Mouse (Mus musculus): ENCODE results near the gene Riiad1. TPM values are rescaled to one million over a fixed set of nuclear protein-coding genes. Genes with fewer than 3 reads are reported as not detected.

Gene Riiad1
- polyA plus RNA-seq, 1 experiment from 2014 or later = 0.24 TPM

- no peak overlapping the region for H3K4me3 ChIP-seq (ENCODE audit: low read depth, low read length)
- no peak overlapping the region for H3K4me2 ChIP-seq (ENCODE audit: low read depth, low read length)
- H3K9me3 ChIP-seq (replicated peaks; ENCODE audit: control insufficient read depth, low read length) = no peaks in the 10 kb centered on the region
- no peaks in the 10 kb centered on the region; the same call in 1 of the 2 replicates for H3K4me1 ChIP-seq (ENCODE audit: control insufficient read depth, low read depth, low read length)
- peaks cover 30% of the 10 kb centered on the region for H3K27me3 ChIP-seq (ENCODE audit: control insufficient read depth, insufficient read depth, low read depth, low read length)
- ATAC-seq (ENCODE audit: low read depth) = no peak
- no peak overlapping the region for H3K27ac ChIP-seq (ENCODE audit: low read length)
- H3K9ac ChIP-seq (ENCODE audit: low read depth, low read length) = no peak overlapping the region
- H3K36me3 ChIP-seq (ENCODE audit: control insufficient read depth, insufficient read depth) = no peaks in the 10 kb centered on the region
- 46% methylated on average over 4 of the region's 4 CpGs for WGBS (ENCODE audit: insufficient replicate concordance)
Observed at GRCm38 (mm10) chr3:94481429-94481828, 1.3 kb upstream of the Riiad1 start.

GRCm38 (mm10) chr3:94479564-94479963, 577 bp downstream of the Riiad1 start:
- Histone ChIP-seq H3K9me3 (replicated peaks; ENCODE audit: control insufficient read depth, low read length) (no peaks in the 10 kb centered on the region), H3K4me3 (ENCODE audit: low read depth, low read length) (no peak overlapping the region), H3K9ac (ENCODE audit: low read depth, low read length) (no peak overlapping the region), H3K27me3 (ENCODE audit: control insufficient read depth, insufficient read depth, low read depth, low read length) (peaks cover 30% of the 10 kb centered on the region), H3K27ac (ENCODE audit: low read length) (no peak overlapping the region), H3K4me1 (ENCODE audit: control insufficient read depth, low read depth, low read length) (no peaks in the 10 kb centered on the region; the same call in 1 of the 2 replicates), H3K4me2 (ENCODE audit: low read depth, low read length) (no peak overlapping the region), H3K36me3 (ENCODE audit: control insufficient read depth, insufficient read depth) (no peaks in the 10 kb centered on the region)
- no peak for ATAC-seq (ENCODE audit: low read depth)
- WGBS (ENCODE audit: insufficient replicate concordance) = 5% methylated on average over 11 of the region's 11 CpGs

GRCm38 (mm10) chr3:94478591-94479169, 1.5 kb downstream of the Riiad1 start:
- no peaks in the 10 kb centered on the region for H3K36me3 ChIP-seq (ENCODE audit: control insufficient read depth, insufficient read depth)
- no peak overlapping the region for H3K27ac ChIP-seq (ENCODE audit: low read length)
- no peaks in the 10 kb centered on the region for H3K9me3 ChIP-seq (replicated peaks; ENCODE audit: control insufficient read depth, low read length)
- no peak overlapping the region for H3K4me3 ChIP-seq (ENCODE audit: low read depth, low read length)
- 15% methylated on average over 9 of the region's 9 CpGs for WGBS (ENCODE audit: insufficient replicate concordance)
- no peak for ATAC-seq (ENCODE audit: low read depth)
- H3K4me2 ChIP-seq (ENCODE audit: low read depth, low read length) = no peak overlapping the region; the same call in 1 of the 2 replicates
- H3K4me1 ChIP-seq (ENCODE audit: control insufficient read depth, low read depth, low read length) = no peaks in the 10 kb centered on the region; the same call in 1 of the 2 replicates
- peaks cover 30% of the 10 kb centered on the region for H3K27me3 ChIP-seq (ENCODE audit: control insufficient read depth, insufficient read depth, low read depth, low read length)
- no peak overlapping the region for H3K9ac ChIP-seq (ENCODE audit: low read depth, low read length)

- Histone ChIP-seq H3K36me3 (ENCODE audit: control insufficient read depth, insufficient read depth) (no peaks in the 10 kb centered on the region), H3K27me3 (ENCODE audit: control insufficient read depth, insufficient read depth, low read depth, low read length) (peaks cover 30% of the 10 kb centered on the region), H3K4me2 (ENCODE audit: low read depth, low read length) (no peak within 1 kb of the TSS; the same call in 1 of the 2 replicates), H3K9ac (ENCODE audit: low read depth, low read length) (no peak within 1 kb of the TSS), H3K9me3 (replicated peaks; ENCODE audit: control insufficient read depth, low read length) (no peaks in the 10 kb centered on the region), H3K27ac (ENCODE audit: low read length) (no peak within 1 kb of the TSS), H3K4me3 (ENCODE audit: low read depth, low read length) (no peak within 1 kb of the TSS), H3K4me1 (ENCODE audit: control insufficient read depth, low read depth, low read length) (no peaks in the 10 kb centered on the region; the same call in 1 of the 2 replicates)
- 6% methylated on average over 14 of the region's 14 CpGs for WGBS (ENCODE audit: insufficient replicate concordance)
- ATAC-seq (ENCODE audit: low read depth) = peak; percentile 60
Observed at GRCm38 (mm10) chr3:94477981-94478422, 2.1 kb downstream of the Riiad1 start, which contains the start of gene Celf3. TSS of gene Celf3 (plus strand) at chr3:94478295.

- Histone ChIP-seq H3K27me3 (ENCODE audit: control insufficient read depth, insufficient read depth, low read depth, low read length) (peaks cover 32% of the 10 kb centered on the region), H3K27ac (ENCODE audit: low read length) (no peak overlapping the region), H3K4me1 (ENCODE audit: control insufficient read depth, low read depth, low read length) (no peaks in the 10 kb centered on the region; the same call in none of the 2 replicates), H3K4me2 (ENCODE audit: low read depth, low read length) (no peak overlapping the region), H3K9ac (ENCODE audit: low read depth, low read length) (no peak overlapping the region), H3K9me3 (replicated peaks; ENCODE audit: control insufficient read depth, low read length) (no peaks in the 10 kb centered on the region), H3K36me3 (ENCODE audit: control insufficient read depth, insufficient read depth) (no peaks in the 10 kb centered on the region), H3K4me3 (ENCODE audit: low read depth, low read length) (no peak overlapping the region)
- whole genome bisulfite sequencing (ENCODE audit: insufficient replicate concordance) = 57% methylated on average over 4 of the region's 4 CpGs
- no peak for ATAC-seq (ENCODE audit: low read depth)
Observed at GRCm38 (mm10) chr3:94477444-94477843, 2.7 kb downstream of the Riiad1 start.

- Histone ChIP-seq H3K27me3 (ENCODE audit: control insufficient read depth, insufficient read depth, low read depth, low read length) (peaks cover 33% of the 10 kb centered on the region), H3K36me3 (ENCODE audit: control insufficient read depth, insufficient read depth) (no peaks in the 10 kb centered on the region), H3K4me2 (ENCODE audit: low read depth, low read length) (no peak overlapping the region), H3K4me1 (ENCODE audit: control insufficient read depth, low read depth, low read length) (no peaks in the 10 kb centered on the region; the same call in none of the 2 replicates), H3K9ac (ENCODE audit: low read depth, low read length) (no peak overlapping the region), H3K9me3 (replicated peaks; ENCODE audit: control insufficient read depth, low read length) (no peaks in the 10 kb centered on the region), H3K27ac (ENCODE audit: low read length) (no peak overlapping the region), H3K4me3 (ENCODE audit: low read depth, low read length) (no peak overlapping the region)
- no peak for ATAC-seq (ENCODE audit: low read depth)
- 37% methylated on average over 8 of the region's 8 CpGs for WGBS (ENCODE audit: insufficient replicate concordance)
Observed at GRCm38 (mm10) chr3:94476301-94477035, 3.7 kb downstream of the Riiad1 start.

GRCm38 (mm10) chr3:94473567-94474232, 6.4 kb downstream of the Riiad1 start:
- ATAC-seq (ENCODE audit: low read depth) = no peak
- WGBS (ENCODE audit: insufficient replicate concordance) = 33% methylated on average over 5 of the region's 5 CpGs
- Histone ChIP-seq H3K27me3 (ENCODE audit: control insufficient read depth, insufficient read depth, low read depth, low read length) (peaks cover 7% of the 10 kb centered on the region), H3K27ac (ENCODE audit: low read length) (no peak overlapping the region), H3K4me2 (ENCODE audit: low read depth, low read length) (no peak overlapping the region), H3K9me3 (replicated peaks; ENCODE audit: control insufficient read depth, low read length) (no peaks in the 10 kb centered on the region), H3K9ac (ENCODE audit: low read depth, low read length) (no peak overlapping the region), H3K4me1 (ENCODE audit: control insufficient read depth, low read depth, low read length) (no peaks in the 10 kb centered on the region; the same call in none of the 2 replicates), H3K36me3 (ENCODE audit: control insufficient read depth, insufficient read depth) (no peaks in the 10 kb centered on the region), H3K4me3 (ENCODE audit: low read depth, low read length) (no peak overlapping the region)

GRCm38 (mm10) chr3:94473115-94473505, 7.0 kb downstream of the Riiad1 start:
- Histone ChIP-seq H3K36me3 (ENCODE audit: control insufficient read depth, insufficient read depth) (no peaks in the 10 kb centered on the region), H3K4me2 (ENCODE audit: low read depth, low read length) (no peak overlapping the region)
- ATAC-seq (ENCODE audit: low read depth) = no peak

More at GRCm38 (mm10) chr3:94473115-94473505, 7.0 kb downstream of the Riiad1 start:
- Histone ChIP-seq H3K27ac (ENCODE audit: low read length) (no peak overlapping the region), H3K27me3 (ENCODE audit: control insufficient read depth, insufficient read depth, low read depth, low read length) (peaks cover 4% of the 10 kb centered on the region), H3K9ac (ENCODE audit: low read depth, low read length) (no peak overlapping the region), H3K4me1 (ENCODE audit: control insufficient read depth, low read depth, low read length) (no peaks in the 10 kb centered on the region; the same call in none of the 2 replicates), H3K9me3 (replicated peaks; ENCODE audit: control insufficient read depth, low read length) (no peaks in the 10 kb centered on the region), H3K4me3 (ENCODE audit: low read depth, low read length) (no peak overlapping the region)
- 60% methylated on average over 10 of the region's 10 CpGs for WGBS (ENCODE audit: insufficient replicate concordance)

Measured in liver, embryonic 16.5 days (tissue).